Mouse (Mus musculus): ENCODE results near the gene Cnksr3. TPM values are rescaled to one million over a fixed set of nuclear protein-coding genes. Genes with fewer than 3 reads are reported as not detected.

The Cnksr3 gene
- polyA plus RNA-seq, 1 experiment from 2014 or later: 8.8 TPM

GRCm38 (mm10) chr10:7126287-7126686 is 85.8 kb downstream of the Cnksr3 start:
- ATAC-seq (replicated peaks; ENCODE audit: low FRiP score) (no peak), DNase-seq (ENCODE audit: low spot score) (no peak)
- WGBS: 83% methylated on average over 7 of the region's 7 CpGs
- Histone ChIP-seq H3K4me2 (ENCODE audit: low read depth, low read length, severe bottlenecking) (no peak overlapping the region), H3K36me3 (ENCODE audit: control insufficient read depth, insufficient read depth, low read length) (no peaks in the 10 kb centered on the region; the same call in 1 of the 2 replicates), H3K27ac (ENCODE audit: low read depth, low read length) (no peak overlapping the region), H3K4me3 (ENCODE audit: low read depth, low read length) (no peak overlapping the region), H3K27me3 (ENCODE audit: control insufficient read depth, insufficient read depth, low read length) (no peaks in the 10 kb centered on the region), H3K4me1 (replicated peaks; ENCODE audit: control insufficient read depth, insufficient read depth, low read length) (no peaks in the 10 kb centered on the region), H3K9me3 (ENCODE audit: control insufficient read depth, low read length) (no peaks in the 10 kb centered on the region), H3K9ac (ENCODE audit: low read length) (no peak overlapping the region)

- Histone ChIP-seq H3K4me2 (ENCODE audit: low read depth, low read length, severe bottlenecking) (no peak overlapping the region), H3K36me3 (ENCODE audit: control insufficient read depth, insufficient read depth, low read length) (no peaks in the 10 kb centered on the region; the same call in 1 of the 2 replicates), H3K9ac (ENCODE audit: low read length) (no peak overlapping the region), H3K27ac (ENCODE audit: low read depth, low read length) (no peak overlapping the region), H3K27me3 (ENCODE audit: control insufficient read depth, insufficient read depth, low read length) (no peaks in the 10 kb centered on the region), H3K9me3 (ENCODE audit: control insufficient read depth, low read length) (no peaks in the 10 kb centered on the region), H3K4me1 (replicated peaks; ENCODE audit: control insufficient read depth, insufficient read depth, low read length) (no peaks in the 10 kb centered on the region), H3K4me3 (ENCODE audit: low read depth, low read length) (no peak overlapping the region)
- ATAC-seq (replicated peaks; ENCODE audit: low FRiP score): no peak
- 78% methylated on average over 7 of the region's 7 CpGs for WGBS
- DNase-seq (ENCODE audit: low spot score): no peak
Observed at GRCm38 (mm10) chr10:7124993-7125392, 87.0 kb downstream of the Cnksr3 start.

DNA sequence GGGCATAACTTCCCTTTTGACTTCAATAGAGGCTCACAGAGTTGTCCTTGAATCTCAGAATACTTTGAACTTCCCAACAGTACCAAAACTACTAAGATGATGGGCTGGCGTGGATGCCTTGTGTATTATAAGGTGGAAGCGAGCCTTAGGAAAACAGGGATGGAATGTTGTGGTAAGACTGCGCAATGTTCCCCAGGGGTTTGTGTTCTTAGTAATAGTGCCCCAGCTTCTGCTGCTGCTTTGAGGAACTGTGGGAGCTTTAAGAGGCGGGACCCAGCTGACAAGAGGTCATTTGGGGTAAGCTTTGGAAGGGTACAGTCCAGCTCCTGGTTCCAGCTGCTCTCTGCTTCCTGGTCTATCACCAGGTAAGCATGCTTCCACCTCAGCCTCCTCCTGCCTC is 89.7 kb downstream of the Cnksr3 start:
- Histone ChIP-seq H3K27ac (ENCODE audit: low read depth, low read length) (no peak overlapping the region), H3K9ac (ENCODE audit: low read length) (no peak overlapping the region), H3K4me3 (ENCODE audit: low read depth, low read length) (no peak overlapping the region), H3K9me3 (ENCODE audit: control insufficient read depth, low read length) (no peaks in the 10 kb centered on the region), H3K27me3 (ENCODE audit: control insufficient read depth, insufficient read depth, low read length) (no peaks in the 10 kb centered on the region), H3K4me2 (ENCODE audit: low read depth, low read length, severe bottlenecking) (no peak overlapping the region), H3K36me3 (ENCODE audit: control insufficient read depth, insufficient read depth, low read length) (no peaks in the 10 kb centered on the region; the same call in 1 of the 2 replicates), H3K4me1 (replicated peaks; ENCODE audit: control insufficient read depth, insufficient read depth, low read length) (no peaks in the 10 kb centered on the region)
- WGBS: 88% methylated on average over 4 of the region's 4 CpGs
- DNase-seq (ENCODE audit: low spot score) (no peak), ATAC-seq (replicated peaks; ENCODE audit: low FRiP score) (no peak)

DNA sequence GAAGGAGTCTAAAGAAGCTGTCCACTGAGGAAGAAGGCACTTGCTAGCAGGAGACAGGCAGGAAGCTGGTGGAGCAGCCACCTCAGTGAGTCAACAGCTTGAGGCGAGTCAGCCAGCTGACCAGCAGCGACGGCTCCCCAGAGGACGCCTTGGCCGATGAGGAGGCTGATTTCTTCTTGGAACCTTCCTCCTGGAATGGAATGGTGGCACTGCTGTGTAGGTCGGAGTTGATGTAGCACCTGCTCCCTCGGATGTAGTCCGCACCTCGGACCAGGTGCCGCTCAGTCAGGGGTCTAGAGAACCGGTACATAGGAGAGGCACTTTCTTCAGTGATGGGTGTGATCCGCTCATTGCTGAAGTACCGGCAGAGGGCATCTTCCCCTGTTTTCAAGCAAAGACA is 91.8 kb downstream of the Cnksr3 start:
- DNase-seq (ENCODE audit: low spot score) (no peak), ATAC-seq (replicated peaks; ENCODE audit: low FRiP score) (no peak)
- Histone ChIP-seq H3K4me3 (ENCODE audit: low read depth, low read length) (no peak overlapping the region), H3K4me2 (ENCODE audit: low read depth, low read length, severe bottlenecking) (no peak overlapping the region), H3K9me3 (ENCODE audit: control insufficient read depth, low read length) (no peaks in the 10 kb centered on the region), H3K27ac (ENCODE audit: low read depth, low read length) (no peak overlapping the region), H3K36me3 (ENCODE audit: control insufficient read depth, insufficient read depth, low read length) (no peaks in the 10 kb centered on the region; the same call in 1 of the 2 replicates), H3K4me1 (replicated peaks; ENCODE audit: control insufficient read depth, insufficient read depth, low read length) (no peaks in the 10 kb centered on the region), H3K9ac (ENCODE audit: low read length) (no peak overlapping the region), H3K27me3 (ENCODE audit: control insufficient read depth, insufficient read depth, low read length) (no peaks in the 10 kb centered on the region)
- WGBS: 93% methylated on average over 13 of the region's 13 CpGs

- no peaks in the 10 kb centered on the region; the same call in 1 of the 2 replicates for H3K36me3 ChIP-seq (ENCODE audit: control insufficient read depth, insufficient read depth, low read length)
- H3K9me3 ChIP-seq (ENCODE audit: control insufficient read depth, low read length): no peaks in the 10 kb centered on the region
- H3K4me2 ChIP-seq (ENCODE audit: low read depth, low read length, severe bottlenecking): no peak overlapping the region
- DNase-seq (ENCODE audit: low spot score) (no peak), ATAC-seq (replicated peaks; ENCODE audit: low FRiP score) (peak; percentile 42; the same call in 1 of the 2 replicates)
- no peak overlapping the region for H3K27ac ChIP-seq (ENCODE audit: low read depth, low read length)
- no peaks in the 10 kb centered on the region for H3K27me3 ChIP-seq (ENCODE audit: control insufficient read depth, insufficient read depth, low read length)
- H3K4me3 ChIP-seq (ENCODE audit: low read depth, low read length): no peak overlapping the region
- 90% methylated on average over 10 of the region's 10 CpGs for WGBS
- H3K9ac ChIP-seq (ENCODE audit: low read length): no peak overlapping the region
- H3K4me1 ChIP-seq (replicated peaks; ENCODE audit: control insufficient read depth, insufficient read depth, low read length): no peaks in the 10 kb centered on the region
Observed at GRCm38 (mm10) chr10:7118258-7119077, 93.6 kb downstream of the Cnksr3 start.

DNA sequence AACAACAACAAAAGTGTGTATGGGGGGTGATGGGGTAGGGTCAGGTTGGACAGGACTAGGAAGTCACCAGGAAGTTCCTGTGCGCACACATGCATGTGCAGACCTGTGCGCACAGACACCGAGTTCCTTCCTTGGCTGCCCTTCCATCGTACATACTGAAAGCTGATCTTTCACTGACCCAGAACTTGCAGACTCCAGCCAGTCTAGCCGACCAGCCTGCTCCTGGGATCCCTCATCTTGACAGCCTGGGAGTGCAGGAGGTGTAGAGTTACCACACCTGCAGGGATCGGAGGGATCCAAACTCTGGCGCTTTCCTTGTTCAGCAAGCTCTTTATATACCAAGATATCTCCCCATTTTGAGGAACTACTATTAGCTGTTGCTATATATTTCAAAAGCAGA is 94.3 kb downstream of the Cnksr3 start:
- Histone ChIP-seq H3K4me1 (replicated peaks; ENCODE audit: control insufficient read depth, insufficient read depth, low read length) (no peaks in the 10 kb centered on the region), H3K4me3 (ENCODE audit: low read depth, low read length) (no peak overlapping the region), H3K36me3 (ENCODE audit: control insufficient read depth, insufficient read depth, low read length) (no peaks in the 10 kb centered on the region; the same call in 1 of the 2 replicates), H3K9ac (ENCODE audit: low read length) (no peak overlapping the region), H3K27me3 (ENCODE audit: control insufficient read depth, insufficient read depth, low read length) (no peaks in the 10 kb centered on the region), H3K4me2 (ENCODE audit: low read depth, low read length, severe bottlenecking) (no peak overlapping the region), H3K27ac (ENCODE audit: low read depth, low read length) (no peak overlapping the region), H3K9me3 (ENCODE audit: control insufficient read depth, low read length) (no peaks in the 10 kb centered on the region)
- DNase-seq (ENCODE audit: low spot score) (no peak), ATAC-seq (replicated peaks; ENCODE audit: low FRiP score) (no peak)
- 91% methylated on average over 7 of the region's 7 CpGs for WGBS

DNA sequence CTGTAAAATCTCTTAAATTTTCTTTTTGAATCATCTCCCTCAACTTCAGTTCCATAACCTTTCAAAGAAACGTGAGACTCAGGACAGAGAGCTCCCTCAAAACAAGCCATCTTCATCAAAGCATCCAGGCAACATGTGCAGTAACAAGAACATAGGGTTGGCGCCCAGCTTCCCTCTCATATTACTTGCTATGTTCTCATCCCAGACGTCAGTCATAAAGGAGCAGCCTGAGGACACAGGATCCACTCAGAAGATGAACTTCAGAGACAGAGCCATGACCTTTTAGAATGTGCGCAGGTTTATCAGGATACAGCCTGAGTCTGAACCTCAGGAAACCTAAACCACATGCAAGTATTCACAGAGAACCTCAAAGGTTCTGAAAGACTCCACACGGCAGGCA is 97.2 kb downstream of the Cnksr3 start:
- H3K9ac ChIP-seq (ENCODE audit: low read length): no peak overlapping the region
- no peaks in the 10 kb centered on the region for H3K4me1 ChIP-seq (replicated peaks; ENCODE audit: control insufficient read depth, insufficient read depth, low read length)
- no peak overlapping the region for H3K4me3 ChIP-seq (ENCODE audit: low read depth, low read length)
- no peaks in the 10 kb centered on the region for H3K27me3 ChIP-seq (ENCODE audit: control insufficient read depth, insufficient read depth, low read length)
- no peaks in the 10 kb centered on the region; the same call in 1 of the 2 replicates for H3K36me3 ChIP-seq (ENCODE audit: control insufficient read depth, insufficient read depth, low read length)
- no peak for DNase-seq (ENCODE audit: low spot score)
- H3K9me3 ChIP-seq (ENCODE audit: control insufficient read depth, low read length): no peaks in the 10 kb centered on the region
- 84% methylated on average over 5 of the region's 5 CpGs for WGBS
- no peak overlapping the region for H3K4me2 ChIP-seq (ENCODE audit: low read depth, low read length, severe bottlenecking)
- no peak overlapping the region for H3K27ac ChIP-seq (ENCODE audit: low read depth, low read length)
- no peak for ATAC-seq (replicated peaks; ENCODE audit: low FRiP score)

GRCm38 (mm10) chr10:7113747-7114146 is 98.3 kb downstream of the Cnksr3 start:
- WGBS: 91% methylated on average over 4 of the region's 4 CpGs
- no peak overlapping the region for H3K4me3 ChIP-seq (ENCODE audit: low read depth, low read length)
- no peaks in the 10 kb centered on the region for H3K36me3 ChIP-seq (ENCODE audit: control insufficient read depth, insufficient read depth, low read length)

DNA sequence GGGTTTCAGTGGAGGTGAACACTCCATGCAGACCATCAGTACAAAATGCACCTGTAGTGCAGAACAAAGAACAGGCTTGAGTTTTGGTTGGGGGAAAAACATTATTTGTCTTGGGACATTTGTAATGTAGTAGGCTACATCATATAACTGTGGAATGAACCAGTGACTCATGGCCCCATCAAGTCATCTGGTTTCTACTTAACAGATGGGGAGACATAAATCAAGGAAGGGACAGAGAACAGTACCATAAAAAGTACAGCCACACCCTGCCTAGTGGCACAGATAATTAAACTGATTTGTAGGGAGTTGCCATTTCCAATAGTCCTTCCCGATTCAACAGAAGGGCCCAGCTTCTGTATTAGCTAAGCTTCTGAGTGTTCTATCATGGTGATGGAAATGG is 98.9 kb downstream of the Cnksr3 start:
- no peaks in the 10 kb centered on the region for H3K27me3 ChIP-seq (ENCODE audit: control insufficient read depth, insufficient read depth, low read length)
- H3K36me3 ChIP-seq (ENCODE audit: control insufficient read depth, insufficient read depth, low read length): no peaks in the 10 kb centered on the region
- H3K4me3 ChIP-seq (ENCODE audit: low read depth, low read length): no peak overlapping the region
- 86% methylated on average over 1 of the region's 1 CpGs for WGBS
- ATAC-seq (replicated peaks; ENCODE audit: low FRiP score) (no peak), DNase-seq (ENCODE audit: low spot score) (no peak)
- no peak overlapping the region for H3K9ac ChIP-seq (ENCODE audit: low read length)
- H3K4me2 ChIP-seq (ENCODE audit: low read depth, low read length, severe bottlenecking): no peak overlapping the region
- no peak overlapping the region for H3K27ac ChIP-seq (ENCODE audit: low read depth, low read length)
- H3K4me1 ChIP-seq (replicated peaks; ENCODE audit: control insufficient read depth, insufficient read depth, low read length): no peaks in the 10 kb centered on the region
- no peaks in the 10 kb centered on the region for H3K9me3 ChIP-seq (ENCODE audit: control insufficient read depth, low read length)

More at GRCm38 (mm10) chr10:7113747-7114146, 98.3 kb downstream of the Cnksr3 start:
- Histone ChIP-seq H3K27ac (ENCODE audit: low read depth, low read length) (no peak overlapping the region), H3K4me2 (ENCODE audit: low read depth, low read length, severe bottlenecking) (no peak overlapping the region), H3K9ac (ENCODE audit: low read length) (no peak overlapping the region), H3K27me3 (ENCODE audit: control insufficient read depth, insufficient read depth, low read length) (no peaks in the 10 kb centered on the region), H3K4me1 (replicated peaks; ENCODE audit: control insufficient read depth, insufficient read depth, low read length) (no peaks in the 10 kb centered on the region), H3K9me3 (ENCODE audit: control insufficient read depth, low read length) (no peaks in the 10 kb centered on the region)
- no peak for ATAC-seq (replicated peaks; ENCODE audit: low FRiP score)
- DNase-seq (ENCODE audit: low spot score): no peak
